Mouse (Mus musculus) testis, adult 2 months (tissue): ENCODE data around the gene Psenen.

Source experiments
- CTCF ChIP-seq: fragments of 200-500 bp; IDR thresholded peaks from 2 replicates; pipeline ENCODE4 v1.5.1; 2012; ENCODE audit warnings: low read depth, mild to moderate bottlenecking, inconsistent platforms, low read length, moderate library complexity; ENCODE audit not compliant: control insufficient read depth, insufficient read depth, insufficient replicate concordance
- POLR2A ChIP-seq: fragments of 200-500 bp; IDR thresholded peaks from 2 replicates; pipeline ENCODE4 v1.6.1; 2012; ENCODE audit warnings: low read depth, mild to moderate bottlenecking, inconsistent platforms, low read length, moderate library complexity; ENCODE audit not compliant: control insufficient read depth

- TF ChIP-seq CTCF (no peak), POLR2A (no peak)
Measured at GRCm38 (mm10) chr7:30567555-30567954, 4.1 kb upstream of the Psenen start.
